Mouse (Mus musculus) layer of hippocampus, adult 9-11 months (tissue): ENCODE measurements around the gene Mn1.

Experiments
- DNase-seq: peaks from one replicate; pipeline ENCODE4 v3.0.0; 2022

The Mn1 gene

GRCm38 (mm10) chr5:111489022-111489616, 72.0 kb downstream of the Mn1 start:
- DNase-seq, result no peak

GRCm38 (mm10) chr5:111490599-111490998, 73.4 kb downstream of the Mn1 start:
- no peak for DNase-seq

GRCm38 (mm10) chr5:111491485-111491884, 74.3 kb downstream of the Mn1 start:
- no peak for DNase-seq

GRCm38 (mm10) chr5:111500036-111500435, 82.9 kb downstream of the Mn1 start:
- DNase-seq, result no peak

- DNase-seq, result no peak
These were observed 84.7 kb downstream of the Mn1 start for GRCm38 (mm10) chr5:111501691-111502441.

GRCm38 (mm10) chr5:111505241-111505640, 88.1 kb downstream of the Mn1 start:
- DNase-seq, result no peak

GRCm38 (mm10) chr5:111505824-111506223, 88.7 kb downstream of the Mn1 start:
- no peak for DNase-seq

GRCm38 (mm10) chr5:111506410-111506809, 89.2 kb downstream of the Mn1 start:
- no peak for DNase-seq
